Mouse (Mus musculus): Measurements from ENCODE around the gene Klhl12. TPM values are rescaled to one million over a fixed set of nuclear protein-coding genes. Genes with fewer than 3 reads are reported as not detected.
"Not testable (repeated sequence)": the region's sequence is repeated elsewhere in the genome, so short reads cannot be mapped to it uniquely, and the experiment has no call there.

The Klhl12 gene
- polyA plus RNA-seq, 1 experiment from 2014 or later = 15.5 TPM

DNA sequence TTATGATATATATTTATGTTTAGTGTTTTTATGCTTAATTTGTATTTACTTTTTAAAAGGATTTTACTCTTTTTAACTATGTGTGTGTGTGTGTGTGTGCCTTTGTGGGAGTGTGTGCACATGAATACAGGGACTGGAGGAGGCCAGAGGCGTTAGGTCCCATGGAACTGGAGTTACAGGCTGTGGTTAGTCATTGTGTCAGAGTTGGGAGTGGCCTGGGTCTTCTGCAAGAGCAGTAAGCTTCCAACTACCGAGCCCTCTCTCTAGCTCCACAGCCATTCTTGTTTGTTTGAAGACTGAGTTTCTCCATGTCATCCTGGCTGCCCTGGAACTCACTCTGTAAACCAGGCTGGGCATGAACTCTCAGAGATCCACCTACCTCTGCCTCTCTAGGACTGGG is 67.0 kb downstream of the Klhl12 start:
- ATAC-seq (replicated peaks; ENCODE audit: insufficient number of reproducible peaks, low FRiP score, low TSS enrichment) = no peak
- Histone ChIP-seq H3K9ac (ENCODE audit: low read depth, low read length) (no peak overlapping the region), H3K27ac (ENCODE audit: low read depth, low read length) (no peak overlapping the region), H3K4me1 (ENCODE audit: control insufficient read depth, insufficient read depth, low read length) (peaks cover 4% of the 10 kb centered on the region; the same call in 1 of the 2 replicates), H3K4me2 (no peak overlapping the region), H3K9me3 (replicated peaks; ENCODE audit: control insufficient read depth, low read length) (no peaks in the 10 kb centered on the region), H3K4me3 (ENCODE audit: low read depth, low read length) (no peak overlapping the region), H3K27me3 (ENCODE audit: control insufficient read depth, insufficient read depth, low read length) (no peaks in the 10 kb centered on the region), H3K36me3 (ENCODE audit: control insufficient read depth, insufficient read depth, low read length) (no peaks in the 10 kb centered on the region)
- WGBS (ENCODE audit: insufficient replicate concordance) = 59% methylated on average over 2 of the region's 2 CpGs

GRCm38 (mm10) chr1:134524424-134524823 is 69.1 kb downstream of the Klhl12 start:
- no peaks in the 10 kb centered on the region for H3K9me3 ChIP-seq (replicated peaks; ENCODE audit: control insufficient read depth, low read length)
- no peak overlapping the region for H3K9ac ChIP-seq (ENCODE audit: low read depth, low read length)
- H3K4me1 ChIP-seq (ENCODE audit: control insufficient read depth, insufficient read depth, low read length) = peaks cover 4% of the 10 kb centered on the region; the same call in 1 of the 2 replicates
- no peak for ATAC-seq (replicated peaks; ENCODE audit: insufficient number of reproducible peaks, low FRiP score, low TSS enrichment)
- 68% methylated on average over 5 of the region's 5 CpGs for WGBS (ENCODE audit: insufficient replicate concordance)
- H3K27ac ChIP-seq (ENCODE audit: low read depth, low read length) = no peak overlapping the region
- no peaks in the 10 kb centered on the region for H3K36me3 ChIP-seq (ENCODE audit: control insufficient read depth, insufficient read depth, low read length)
- H3K27me3 ChIP-seq (ENCODE audit: control insufficient read depth, insufficient read depth, low read length) = no peaks in the 10 kb centered on the region
- H3K4me3 ChIP-seq (ENCODE audit: low read depth, low read length) = no peak overlapping the region
- H3K4me2 ChIP-seq = no peak overlapping the region

- Histone ChIP-seq H3K9ac (ENCODE audit: low read depth, low read length) (no peak overlapping the region), H3K9me3 (replicated peaks; ENCODE audit: control insufficient read depth, low read length) (no peaks in the 10 kb centered on the region), H3K4me3 (ENCODE audit: low read depth, low read length) (no peak overlapping the region), H3K4me1 (ENCODE audit: control insufficient read depth, insufficient read depth, low read length) (peaks cover 4% of the 10 kb centered on the region; the same call in 1 of the 2 replicates), H3K36me3 (ENCODE audit: control insufficient read depth, insufficient read depth, low read length) (no peaks in the 10 kb centered on the region), H3K27ac (ENCODE audit: low read depth, low read length) (no peak overlapping the region), H3K27me3 (ENCODE audit: control insufficient read depth, insufficient read depth, low read length) (no peaks in the 10 kb centered on the region), H3K4me2 (no peak overlapping the region)
- no peak for ATAC-seq (replicated peaks; ENCODE audit: insufficient number of reproducible peaks, low FRiP score, low TSS enrichment)
- 87% methylated on average over 1 of the region's 1 CpGs for WGBS (ENCODE audit: insufficient replicate concordance)
Measured at GRCm38 (mm10) chr1:134525015-134525414, 69.7 kb downstream of the Klhl12 start.

GRCm38 (mm10) chr1:134526752-134527151 is 71.4 kb downstream of the Klhl12 start:
- Histone ChIP-seq H3K9ac (ENCODE audit: low read depth, low read length) (no peak overlapping the region), H3K4me2 (no peak overlapping the region), H3K27me3 (ENCODE audit: control insufficient read depth, insufficient read depth, low read length) (no peaks in the 10 kb centered on the region), H3K9me3 (replicated peaks; ENCODE audit: control insufficient read depth, low read length) (no peaks in the 10 kb centered on the region), H3K4me3 (ENCODE audit: low read depth, low read length) (no peak overlapping the region), H3K27ac (ENCODE audit: low read depth, low read length) (no peak overlapping the region), H3K36me3 (ENCODE audit: control insufficient read depth, insufficient read depth, low read length) (no peaks in the 10 kb centered on the region), H3K4me1 (ENCODE audit: control insufficient read depth, insufficient read depth, low read length) (no peaks in the 10 kb centered on the region)
- no peak for ATAC-seq (replicated peaks; ENCODE audit: insufficient number of reproducible peaks, low FRiP score, low TSS enrichment)
- 69% methylated on average over 6 of the region's 6 CpGs for whole genome bisulfite sequencing (ENCODE audit: insufficient replicate concordance)

- Histone ChIP-seq H3K27me3 (ENCODE audit: control insufficient read depth, insufficient read depth, low read length) (no peaks in the 10 kb centered on the region), H3K27ac (ENCODE audit: low read depth, low read length) (no peak overlapping the region), H3K4me3 (ENCODE audit: low read depth, low read length) (no peak overlapping the region), H3K9ac (ENCODE audit: low read depth, low read length) (no peak overlapping the region), H3K4me1 (ENCODE audit: control insufficient read depth, insufficient read depth, low read length) (no peaks in the 10 kb centered on the region), H3K9me3 (replicated peaks; ENCODE audit: control insufficient read depth, low read length) (no peaks in the 10 kb centered on the region), H3K36me3 (ENCODE audit: control insufficient read depth, insufficient read depth, low read length) (no peaks in the 10 kb centered on the region), H3K4me2 (no peak overlapping the region)
- no peak for ATAC-seq (replicated peaks; ENCODE audit: insufficient number of reproducible peaks, low FRiP score, low TSS enrichment)
- WGBS (ENCODE audit: insufficient replicate concordance) = 88% methylated on average over 6 of the region's 6 CpGs
Measured at GRCm38 (mm10) chr1:134530618-134531017, 75.3 kb downstream of the Klhl12 start.

GRCm38 (mm10) chr1:134533710-134534109 is 78.4 kb downstream of the Klhl12 start:
- ATAC-seq (replicated peaks; ENCODE audit: insufficient number of reproducible peaks, low FRiP score, low TSS enrichment); H3K9ac ChIP-seq (ENCODE audit: low read depth, low read length): not testable (repeated sequence)
- 92% methylated on average over 10 of the region's 10 CpGs for WGBS (ENCODE audit: insufficient replicate concordance)

DNA sequence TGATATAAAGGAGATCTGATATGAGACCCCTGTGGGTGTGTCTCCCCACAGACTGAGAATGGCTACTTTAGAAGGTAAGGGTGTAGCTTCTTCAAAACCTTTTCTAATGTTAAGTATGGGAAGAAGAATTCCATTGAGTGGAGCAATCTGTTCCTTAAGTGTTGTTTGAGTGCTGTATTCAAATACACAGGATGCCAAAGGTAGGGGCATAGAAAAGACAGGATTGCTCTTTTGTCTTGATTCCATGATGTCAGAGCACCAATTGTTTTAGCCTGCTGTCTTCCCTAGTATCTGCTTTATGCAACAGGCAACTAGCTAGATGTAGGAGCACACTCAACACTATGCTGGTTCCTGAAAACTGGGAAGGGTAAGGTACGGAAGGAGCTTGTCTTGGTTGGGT is 79.7 kb downstream of the Klhl12 start:
- no peaks in the 10 kb centered on the region for H3K27me3 ChIP-seq (ENCODE audit: control insufficient read depth, insufficient read depth, low read length)
- no peak overlapping the region for H3K4me2 ChIP-seq
- no peaks in the 10 kb centered on the region for H3K36me3 ChIP-seq (ENCODE audit: control insufficient read depth, insufficient read depth, low read length)
- H3K27ac ChIP-seq (ENCODE audit: low read depth, low read length) = no peak overlapping the region
- H3K4me3 ChIP-seq (ENCODE audit: low read depth, low read length) = no peak overlapping the region
- no peaks in the 10 kb centered on the region for H3K9me3 ChIP-seq (replicated peaks; ENCODE audit: control insufficient read depth, low read length)
- WGBS (ENCODE audit: insufficient replicate concordance) = 85% methylated on average over 1 of the region's 1 CpGs
- no peaks in the 10 kb centered on the region for H3K4me1 ChIP-seq (ENCODE audit: control insufficient read depth, insufficient read depth, low read length)
- H3K9ac ChIP-seq (ENCODE audit: low read depth, low read length) = no peak overlapping the region
- ATAC-seq (replicated peaks; ENCODE audit: insufficient number of reproducible peaks, low FRiP score, low TSS enrichment) = no peak

More at GRCm38 (mm10) chr1:134533710-134534109, 78.4 kb downstream of the Klhl12 start:
- H3K4me2 ChIP-seq; H3K27ac ChIP-seq (ENCODE audit: low read depth, low read length); H3K9me3 ChIP-seq (replicated peaks; ENCODE audit: control insufficient read depth, low read length); H3K36me3 ChIP-seq (ENCODE audit: control insufficient read depth, insufficient read depth, low read length); H3K27me3 ChIP-seq (ENCODE audit: control insufficient read depth, insufficient read depth, low read length); H3K4me3 ChIP-seq (ENCODE audit: low read depth, low read length); H3K4me1 ChIP-seq (ENCODE audit: control insufficient read depth, insufficient read depth, low read length): not testable (repeated sequence)

DNA sequence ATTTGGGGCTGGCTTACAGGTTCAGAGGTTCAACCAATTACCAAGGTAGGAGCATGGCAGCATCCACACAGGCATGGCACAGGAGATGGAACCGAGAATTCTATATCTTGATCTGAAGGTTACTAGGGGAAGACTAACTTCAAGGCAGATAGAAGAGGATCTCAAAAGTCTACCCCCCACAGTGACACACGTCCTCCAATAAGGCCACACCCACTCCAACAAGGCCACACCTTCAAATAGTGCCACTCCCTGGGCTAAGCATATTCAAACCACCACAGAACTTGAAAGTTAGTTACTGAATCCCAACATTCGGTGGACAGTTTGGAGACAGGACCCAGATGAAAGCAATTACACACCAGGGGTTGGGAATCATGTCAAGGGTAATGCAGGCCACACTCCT is 80.2 kb downstream of the Klhl12 start:
- H3K9me3 ChIP-seq (replicated peaks; ENCODE audit: control insufficient read depth, low read length) = no peaks in the 10 kb centered on the region
- H3K4me2 ChIP-seq = no peak overlapping the region
- WGBS (ENCODE audit: insufficient replicate concordance) = 62% methylated on average over 3 of the region's 3 CpGs
- no peak overlapping the region for H3K9ac ChIP-seq (ENCODE audit: low read depth, low read length)
- H3K4me1 ChIP-seq (ENCODE audit: control insufficient read depth, insufficient read depth, low read length) = no peaks in the 10 kb centered on the region
- no peak overlapping the region for H3K4me3 ChIP-seq (ENCODE audit: low read depth, low read length)
- no peaks in the 10 kb centered on the region for H3K36me3 ChIP-seq (ENCODE audit: control insufficient read depth, insufficient read depth, low read length)
- H3K27ac ChIP-seq (ENCODE audit: low read depth, low read length) = no peak overlapping the region
- H3K27me3 ChIP-seq (ENCODE audit: control insufficient read depth, insufficient read depth, low read length) = no peaks in the 10 kb centered on the region
- ATAC-seq (replicated peaks; ENCODE audit: insufficient number of reproducible peaks, low FRiP score, low TSS enrichment) = no peak

GRCm38 (mm10) chr1:134540610-134541009 is 85.3 kb downstream of the Klhl12 start:
- no peaks in the 10 kb centered on the region for H3K27me3 ChIP-seq (ENCODE audit: control insufficient read depth, insufficient read depth, low read length)
- H3K4me1 ChIP-seq (ENCODE audit: control insufficient read depth, insufficient read depth, low read length) = no peaks in the 10 kb centered on the region
- no peak for ATAC-seq (replicated peaks; ENCODE audit: insufficient number of reproducible peaks, low FRiP score, low TSS enrichment)
- 90% methylated on average over 10 of the region's 10 CpGs for WGBS (ENCODE audit: insufficient replicate concordance)
- no peak overlapping the region for H3K9ac ChIP-seq (ENCODE audit: low read depth, low read length)
- no peak overlapping the region for H3K27ac ChIP-seq (ENCODE audit: low read depth, low read length)
- H3K36me3 ChIP-seq (ENCODE audit: control insufficient read depth, insufficient read depth, low read length) = no peaks in the 10 kb centered on the region
- no peak overlapping the region for H3K4me2 ChIP-seq
- H3K4me3 ChIP-seq (ENCODE audit: low read depth, low read length) = no peak overlapping the region
- H3K9me3 ChIP-seq (replicated peaks; ENCODE audit: control insufficient read depth, low read length) = no peaks in the 10 kb centered on the region

Measured in heart, embryonic 11.5 days (tissue).